Mouse (Mus musculus) midbrain, embryonic 16.5 days (tissue): ENCODE measurements around the gene Ascl4. TPM values are rescaled to one million over a fixed set of nuclear protein-coding genes. Genes with fewer than 3 reads are reported as not detected.

Experiments
- ATAC-seq: fragments of 200-750 bp; cut with Nextera tagmentation; 2 replicates; pipeline ENCODE4 v1.8.0; 2017; ENCODE audit warnings: moderate TSS enrichment
- H3K27ac ChIP-seq: fragments of 300-500 bp; sonication (generic); 2 replicates; pipeline ENCODE4 v1.5.1; 2014; ENCODE audit warnings: mild to moderate bottlenecking, low read length, mixed read lengths
- H3K27me3 ChIP-seq: fragments of 300-500 bp; sonication (generic); 2 replicates; pipeline ENCODE4 v1.6.1; 2014; ENCODE audit warnings: low read depth, low read length, mixed read lengths; ENCODE audit not compliant: control insufficient read depth, insufficient read depth
- H3K36me3 ChIP-seq: fragments of 300-500 bp; sonication (generic); 2 replicates; pipeline ENCODE4 v1.6.1; 2014; ENCODE audit warnings: mild to moderate bottlenecking, low read length, moderate library complexity, mixed read lengths; ENCODE audit not compliant: control insufficient read depth, insufficient read depth
- H3K4me1 ChIP-seq: fragments of 300-500 bp; sonication (generic); 2 replicates; pipeline ENCODE4 v1.6.1; 2014; ENCODE audit warnings: mild to moderate bottlenecking, low read length, mixed read lengths; ENCODE audit not compliant: control insufficient read depth, insufficient read depth
- H3K4me2 ChIP-seq: fragments of 300-500 bp; sonication (generic); 2 replicates; pipeline ENCODE4 v1.6.1; 2014; ENCODE audit warnings: mild to moderate bottlenecking, low read length, mixed read lengths
- H3K4me3 ChIP-seq: fragments of 300-500 bp; sonication (generic); 2 replicates; pipeline ENCODE4 v1.5.1; 2014; ENCODE audit warnings: low read depth, mild to moderate bottlenecking, low read length, moderate library complexity, mixed read lengths
- H3K9ac ChIP-seq: fragments of 300-500 bp; sonication (generic); 2 replicates; pipeline ENCODE4 v1.6.1; 2014; ENCODE audit warnings: low read depth, low read length, mixed read lengths
- H3K9me3 ChIP-seq: fragments of 300-500 bp; sonication (generic); replicated peaks from 2 replicates; pipeline ENCODE4 v1.6.1; 2014; ENCODE audit warnings: mild to moderate bottlenecking, low read length, mixed read lengths; ENCODE audit not compliant: control insufficient read depth, poor library complexity, severe bottlenecking
- WGBS: fragments of 180-500 bp; shearing (Covaris S2); extraction: QIAGEN DNeasy Blood & Tissue Kit; methylation state at CpG from one replicate; pipeline ENCODE4 v1.1.7; 2014; 5-methylcytosine and 5-hydroxymethylcytosine counted together
- polyA plus RNA-seq: library from polyadenylated mRNA; unstranded; fragments of >200 nt; fragmentation: Nextera tagmentation; extraction: Ambion mirVana; gene quantifications from 2 replicates; pipeline ENCODE4 v1.2.1, GENCODE M21; 2015

Gene Ascl4
- polyA plus RNA-seq, 1 experiment from 2014 or later, result 1.3 TPM

DNA sequence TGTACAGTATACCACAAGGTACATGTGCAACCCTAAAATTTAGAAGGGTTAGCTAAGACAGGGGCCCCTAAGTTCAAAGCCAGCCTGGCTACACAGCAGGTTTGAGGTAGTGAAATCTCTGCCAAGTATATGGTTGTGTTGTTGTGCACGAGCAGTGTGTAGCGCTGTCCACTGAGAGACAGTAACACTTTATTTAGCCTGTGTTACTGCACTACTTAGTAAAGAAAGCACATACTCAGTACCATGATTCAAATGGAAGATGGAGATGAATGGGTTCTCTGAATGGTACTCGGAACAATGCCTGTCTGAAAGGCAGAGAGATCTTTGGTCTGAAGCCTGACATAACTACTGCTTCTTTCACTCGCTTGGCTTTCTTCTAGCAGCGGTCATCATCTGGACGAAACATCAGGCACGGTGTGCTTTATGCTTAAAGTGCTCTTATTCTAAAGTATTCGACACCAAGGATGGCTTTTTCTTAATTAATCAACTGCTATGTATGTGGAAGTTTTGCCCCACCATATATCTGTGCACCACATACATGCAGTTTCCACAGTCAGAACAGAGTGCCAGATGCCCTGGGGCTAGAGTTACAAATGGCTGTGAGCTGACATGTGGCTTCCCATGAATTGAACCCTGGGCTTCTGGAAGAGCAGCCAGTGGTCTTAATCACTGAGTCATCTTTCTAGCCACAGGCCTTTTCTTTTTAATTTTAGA, 21.2 kb downstream of the Ascl4 start:
- Histone ChIP-seq H3K27me3 (no peaks in the 10 kb centered on the region), H3K9ac (no peak overlapping the region), H3K4me1 (no peaks in the 10 kb centered on the region), H3K27ac (no peak overlapping the region), H3K36me3 (peaks cover 37% of the 10 kb centered on the region), H3K9me3 (no peaks in the 10 kb centered on the region), H3K4me3 (no peak overlapping the region), H3K4me2 (no peak overlapping the region)
- no peak for ATAC-seq
- WGBS, result 81% methylated on average over 8 of the region's 8 CpGs

DNA sequence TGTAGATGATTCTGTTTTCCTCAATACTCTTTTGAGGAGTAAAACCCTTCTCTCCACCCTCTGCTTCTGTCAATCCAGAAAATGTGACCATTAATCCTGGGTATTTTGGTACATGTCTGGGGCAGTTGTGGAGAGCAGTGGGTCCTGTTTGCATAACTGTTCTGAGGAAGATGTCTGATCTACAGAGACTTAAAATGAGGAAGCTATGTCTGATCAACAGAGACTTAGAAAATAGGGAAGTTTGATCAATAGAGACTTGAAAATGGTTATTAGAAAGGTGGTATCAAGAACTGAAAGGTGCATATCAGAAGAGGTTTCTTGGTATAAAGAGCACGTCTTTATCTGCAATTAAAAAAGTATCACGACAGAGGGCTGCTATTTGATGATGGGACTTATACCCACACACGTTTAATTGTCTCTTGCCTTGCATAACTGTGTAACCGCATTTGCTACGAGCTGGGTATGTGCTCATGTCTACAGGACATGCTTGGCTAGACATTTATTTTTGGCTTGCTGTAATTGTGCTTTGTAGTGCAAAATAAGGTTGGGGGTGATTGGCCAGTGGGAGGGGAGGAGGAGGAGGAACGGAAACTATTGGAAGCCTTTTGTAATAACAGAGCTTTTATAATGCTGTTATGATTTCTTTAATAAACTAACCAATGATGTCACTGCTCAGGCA, 24.4 kb downstream of the Ascl4 start:
- peaks cover 20% of the 10 kb centered on the region for H3K36me3 ChIP-seq
- no peaks in the 10 kb centered on the region for H3K9me3 ChIP-seq
- WGBS, result 87% methylated on average over 6 of the region's 6 CpGs
- ATAC-seq, result no peak
- peaks cover 11% of the 10 kb centered on the region for H3K4me1 ChIP-seq
- no peak overlapping the region for H3K27ac ChIP-seq
- no peak overlapping the region for H3K4me2 ChIP-seq
- no peak overlapping the region for H3K4me3 ChIP-seq
- H3K9ac ChIP-seq, result no peak overlapping the region
- H3K27me3 ChIP-seq, result no peaks in the 10 kb centered on the region

DNA sequence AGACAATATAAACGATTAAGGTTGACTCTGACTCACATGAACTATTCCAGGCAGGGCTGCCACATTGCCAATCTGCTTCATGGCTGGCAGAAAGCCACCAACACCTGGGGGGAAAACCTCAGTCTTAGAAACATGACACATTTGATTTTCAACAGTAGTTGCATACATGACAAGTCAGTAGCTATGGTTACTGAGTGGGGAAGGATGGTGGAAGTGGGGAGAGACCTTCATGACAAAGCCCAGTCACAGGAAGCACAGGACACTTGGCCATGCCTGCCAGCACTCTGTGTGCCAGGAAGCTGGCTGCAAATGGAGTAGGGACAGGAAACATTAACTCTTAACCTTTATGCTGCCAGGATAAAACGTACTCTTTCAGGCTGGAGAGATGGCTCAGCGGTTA, 25.9 kb downstream of the Ascl4 start:
- H3K4me2 ChIP-seq, result no peak overlapping the region
- H3K9me3 ChIP-seq, result no peaks in the 10 kb centered on the region
- 85% methylated on average over 3 of the region's 3 CpGs for WGBS
- ATAC-seq, result no peak
- H3K36me3 ChIP-seq, result peaks cover 14% of the 10 kb centered on the region
- no peak overlapping the region for H3K4me3 ChIP-seq
- peaks cover 11% of the 10 kb centered on the region for H3K4me1 ChIP-seq
- no peak overlapping the region for H3K9ac ChIP-seq
- no peaks in the 10 kb centered on the region for H3K27me3 ChIP-seq
- no peak overlapping the region for H3K27ac ChIP-seq

DNA sequence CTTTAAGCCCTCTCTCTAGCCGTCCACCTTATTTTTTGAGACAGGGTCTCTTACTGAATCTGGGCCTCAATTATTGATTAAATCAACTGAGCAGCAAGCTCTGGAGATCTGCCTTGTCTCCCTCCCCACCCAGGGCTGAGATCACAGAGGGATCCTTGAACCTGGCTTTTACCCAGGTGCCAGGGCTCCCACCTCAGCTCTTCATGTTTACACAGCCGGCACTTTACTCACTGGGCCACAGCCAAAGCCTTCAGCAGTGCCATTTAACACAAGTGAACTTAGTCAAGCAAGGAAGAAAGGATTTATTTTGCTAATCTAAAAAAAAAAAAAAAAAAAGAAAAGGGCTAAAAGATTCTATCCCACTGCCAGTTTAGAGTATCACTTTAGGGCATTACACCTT, 26.9 kb downstream of the Ascl4 start:
- Histone ChIP-seq H3K36me3 (peaks cover 9% of the 10 kb centered on the region), H3K4me1 (peaks cover 11% of the 10 kb centered on the region), H3K4me2 (no peak overlapping the region), H3K9me3 (no peaks in the 10 kb centered on the region), H3K27ac (no peak overlapping the region), H3K4me3 (no peak overlapping the region), H3K27me3 (no peaks in the 10 kb centered on the region), H3K9ac (no peak overlapping the region)
- WGBS, result 79% methylated on average over 2 of the region's 2 CpGs
- ATAC-seq, result no peak

DNA sequence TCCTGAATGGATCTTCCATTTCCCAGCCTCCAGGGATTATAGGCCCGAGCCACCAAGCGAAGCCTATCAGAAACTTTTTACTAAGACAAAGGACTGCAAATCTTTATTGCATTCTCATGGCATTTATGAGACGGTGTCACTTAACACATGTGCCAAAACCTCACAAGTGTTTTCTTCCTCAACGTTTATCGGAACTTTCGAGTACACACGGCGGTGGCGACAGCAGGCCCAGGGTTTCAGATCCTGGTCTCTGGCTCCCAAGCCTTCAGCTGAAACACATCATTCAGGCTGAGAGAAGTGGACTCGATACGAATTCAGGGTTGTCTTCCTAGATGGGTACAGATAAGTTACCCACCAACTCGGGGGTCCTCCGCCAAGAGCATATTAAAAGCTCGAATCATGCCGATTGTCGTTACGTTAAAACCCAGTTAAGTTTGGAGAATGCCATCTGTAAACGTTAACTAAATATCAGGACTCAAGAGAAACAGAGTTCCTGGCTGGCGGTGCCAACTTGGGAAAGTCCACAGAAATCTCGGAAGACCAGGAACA, 29.5 kb downstream of the Ascl4 start:
- Histone ChIP-seq H3K9me3 (no peaks in the 10 kb centered on the region), H3K4me2 (peak overlapping the region; percentile 89), H3K27me3 (no peaks in the 10 kb centered on the region; the same call in 1 of the 2 replicates), H3K4me1 (peaks cover 11% of the 10 kb centered on the region), H3K36me3 (0 out of 2 replicates have a peak, but pooled peaks cover 2% of the 10 kb centered on the region), H3K9ac (peak overlapping the region; percentile 83), H3K27ac (no peak overlapping the region), H3K4me3 (peak overlapping the region; percentile 68)
- WGBS, result 5% methylated on average over 20 of the region's 20 CpGs
- peak; percentile 41; the same call in 1 of the 2 replicates for ATAC-seq

DNA sequence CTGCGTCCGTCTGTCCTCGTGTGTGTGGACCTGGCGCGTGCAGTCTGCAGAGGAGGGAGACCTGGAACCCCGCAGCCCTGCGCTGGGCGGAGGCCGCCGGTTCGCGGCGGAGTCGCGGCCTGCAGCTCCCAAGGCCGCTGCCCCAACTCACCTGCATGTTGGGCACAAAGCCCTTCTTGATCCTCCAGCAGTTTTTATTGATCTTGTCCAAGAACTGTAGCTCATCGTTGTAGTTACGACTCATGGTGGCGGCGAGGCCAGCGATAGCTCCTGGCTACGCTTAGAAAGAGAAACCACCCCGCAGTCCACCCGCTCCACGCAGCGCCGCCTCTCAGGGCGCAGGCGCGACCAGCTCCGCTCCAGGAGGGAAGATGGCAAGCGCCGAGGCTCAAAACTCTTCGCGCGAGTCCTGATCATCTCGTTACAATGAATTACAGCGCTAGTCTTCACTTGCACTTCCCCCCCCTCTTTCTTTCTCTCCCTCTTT, 30.0 kb downstream of the Ascl4 start, which contains the start of gene Rtcb:
Rtcb (minus strand) TSS at position 360 of the 487 bp plus-strand sequence.
- Histone ChIP-seq H3K9ac (peak within 1 kb of the TSS; percentile 83), H3K4me3 (peak within 1 kb of the TSS; percentile 68), H3K27ac (peak within 1 kb of the TSS; percentile 68), H3K27me3 (no peaks in the 10 kb centered on the region; the same call in 1 of the 2 replicates), H3K9me3 (no peaks in the 10 kb centered on the region), H3K4me1 (peaks cover 11% of the 10 kb centered on the region), H3K4me2 (peak within 1 kb of the TSS; percentile 89), H3K36me3 (no peaks in the 10 kb centered on the region)
- peak; percentile 95 for ATAC-seq
- under 1% methylated on average over 38 of the region's 38 CpGs for WGBS

DNA sequence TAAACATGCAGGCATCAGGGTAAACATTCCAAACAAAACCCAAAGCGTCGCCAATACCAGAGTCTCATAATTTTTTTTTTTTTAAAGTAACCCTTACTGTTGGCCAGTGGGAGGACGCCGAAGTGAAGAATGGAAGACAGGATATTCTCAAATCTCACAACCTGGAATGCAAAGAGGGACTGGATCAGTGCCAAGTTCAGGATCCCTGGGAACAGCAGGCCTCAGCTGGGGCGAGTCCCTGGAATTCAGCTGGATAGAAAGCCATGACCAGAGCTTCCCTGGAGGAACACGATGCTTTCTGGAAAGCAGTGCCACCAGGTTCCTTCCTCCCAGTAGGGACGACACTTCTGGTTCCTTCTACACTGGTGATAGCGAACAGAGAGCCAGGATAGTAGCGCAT, 35.4 kb downstream of the Ascl4 start:
- no peak overlapping the region for H3K4me3 ChIP-seq
- H3K27ac ChIP-seq, result no peak overlapping the region
- no peaks in the 10 kb centered on the region for H3K9me3 ChIP-seq
- 74% methylated on average over 9 of the region's 9 CpGs for WGBS
- no peaks in the 10 kb centered on the region; the same call in 1 of the 2 replicates for H3K27me3 ChIP-seq
- no peak overlapping the region for H3K9ac ChIP-seq
- H3K4me1 ChIP-seq, result no peaks in the 10 kb centered on the region
- H3K36me3 ChIP-seq, result no peaks in the 10 kb centered on the region
- ATAC-seq, result no peak
- no peak overlapping the region for H3K4me2 ChIP-seq

DNA sequence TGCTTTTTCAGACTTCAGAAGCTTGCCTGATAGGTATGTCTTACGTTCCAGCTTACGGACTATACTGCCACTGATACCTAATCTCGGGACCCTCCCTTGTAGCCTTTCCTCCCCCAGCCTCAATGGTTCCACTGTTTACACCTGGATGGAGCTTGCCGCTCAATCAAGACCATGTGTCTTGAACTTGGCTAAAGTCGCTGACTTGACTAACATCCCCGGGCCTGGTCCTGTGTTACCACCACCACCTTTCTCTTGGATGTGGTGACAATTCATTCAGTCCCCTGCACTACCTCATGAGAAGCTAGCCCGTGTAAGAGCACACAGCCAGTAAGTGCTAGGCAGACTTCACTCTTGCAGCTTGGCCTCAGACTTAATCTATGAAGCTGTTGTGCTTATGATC, 36.8 kb downstream of the Ascl4 start:
- Histone ChIP-seq H3K36me3 (no peaks in the 10 kb centered on the region), H3K4me2 (no peak overlapping the region), H3K4me1 (no peaks in the 10 kb centered on the region), H3K9me3 (no peaks in the 10 kb centered on the region), H3K9ac (no peak overlapping the region), H3K27me3 (no peaks in the 10 kb centered on the region; the same call in 1 of the 2 replicates), H3K27ac (no peak overlapping the region), H3K4me3 (no peak overlapping the region)
- WGBS, result 91% methylated on average over 7 of the region's 7 CpGs
- ATAC-seq, result no peak

DNA sequence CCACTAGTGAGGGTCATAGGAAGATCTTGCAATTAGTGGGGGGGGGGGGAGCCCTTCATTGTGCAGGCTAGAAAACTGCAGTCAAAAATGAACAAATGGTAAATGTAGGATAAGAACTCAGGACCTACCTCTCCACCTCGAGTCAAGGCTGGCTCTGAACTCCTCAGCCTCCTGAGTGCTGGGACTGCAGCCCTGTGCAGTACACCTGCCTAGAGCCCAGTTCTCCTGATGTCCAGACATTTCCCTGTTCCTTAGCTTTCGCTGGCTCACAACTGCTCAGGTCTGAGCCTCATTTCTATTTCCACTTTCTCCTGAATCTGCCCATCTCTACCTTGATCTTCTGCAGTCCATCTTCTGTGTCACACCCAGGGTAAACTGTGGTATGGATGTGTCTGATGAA, 39.0 kb downstream of the Ascl4 start:
- 54% methylated on average over 2 of the region's 2 CpGs for WGBS

More for the DNA sequence above, 39.0 kb downstream of the Ascl4 start:
- Histone ChIP-seq H3K27me3 (no peaks in the 10 kb centered on the region; the same call in 1 of the 2 replicates), H3K9me3 (no peaks in the 10 kb centered on the region), H3K4me1 (no peaks in the 10 kb centered on the region), H3K4me3 (no peak overlapping the region), H3K4me2 (no peak overlapping the region), H3K36me3 (no peaks in the 10 kb centered on the region), H3K27ac (no peak overlapping the region), H3K9ac (no peak overlapping the region)
- ATAC-seq, result no peak
